Mouse (Mus musculus): ENCODE data around the gene Man1a2.

- no peak for TF ChIP-seq CTCF (IDR thresholded peaks at IDR 0.05 in 2 of 3, conservative IDR thresholded peaks at IDR 0.05 in 1 of 3; ENCODE audit: control insufficient read depth in 1 of 3, insufficient read depth in 1 of 3, low read depth in 2 of 3, low read length in 3 of 3, poor library complexity in 1 of 3, severe bottlenecking in 1 of 3)
- no peak for TF ChIP-seq SIN3A (IDR thresholded peaks at IDR 0.05; ENCODE audit: low read length)
- no peak for TF ChIP-seq MAFK (IDR thresholded peaks at IDR 0.05; ENCODE audit: borderline replicate concordance, low read depth, low read length)
- TF ChIP-seq MAZ (IDR thresholded peaks at IDR 0.05; ENCODE audit: low read depth, low read length) = no peak
- no peak for TF ChIP-seq POLR2AphosphoS2 (IDR thresholded peaks at IDR 0.05; ENCODE audit: low read length)
- no peak for TF ChIP-seq GATA1 (IDR thresholded peaks at IDR 0.05; ENCODE audit: low read depth, low read length)
- TF ChIP-seq POLR2A (IDR thresholded peaks at IDR 0.05; ENCODE audit: control insufficient read depth in 1 of 2, insufficient read depth in 1 of 2, low read depth in 1 of 2, low read length in 2 of 2, poor library complexity in 1 of 2) = no peak
- TF ChIP-seq BHLHE40 (IDR thresholded peaks at IDR 0.05; ENCODE audit: borderline replicate concordance, low read depth, low read length) = no peak
- no peak for TF ChIP-seq RAD21 (IDR thresholded peaks at IDR 0.05; ENCODE audit: low read depth, low read length)
- no peak for TF ChIP-seq RCOR1 (IDR thresholded peaks at IDR 0.05; ENCODE audit: low read depth, low read length)
- no peak for TF ChIP-seq MAX (IDR thresholded peaks at IDR 0.05; ENCODE audit: low read length)
- TF ChIP-seq ZNF384 (IDR thresholded peaks at IDR 0.05; ENCODE audit: low read depth, low read length) = no peak
- TF ChIP-seq SMC3 (IDR thresholded peaks at IDR 0.05; ENCODE audit: low read depth, low read length) = no peak
- TF ChIP-seq USF2 (IDR thresholded peaks at IDR 0.05; ENCODE audit: borderline replicate concordance in 1 of 2, insufficient read depth in 1 of 2, low read depth in 1 of 2, low read length in 2 of 2) = no peak
Observed at GRCm38 (mm10) chr3:100559431-100559830, 125.9 kb downstream of the Man1a2 start.
